Mouse (Mus musculus) intestine, postnatal 0 days (tissue): ENCODE measurements around the gene Arpp19. TPM values are rescaled to one million over a fixed set of nuclear protein-coding genes. Genes with fewer than 3 reads are reported as not detected.

ENCODE experiments used
- ATAC-seq: fragments of 200-750 bp; cut with Nextera tagmentation; 2 replicates; pipeline ENCODE4 v1.8.0; 2017; ENCODE audit warnings: mild to moderate bottlenecking, moderate TSS enrichment, moderate library complexity
- H3K27ac ChIP-seq: fragments of 300-500 bp; sonication (generic); 2 replicates; pipeline ENCODE4 v1.5.1; 2014; ENCODE audit warnings: mild to moderate bottlenecking, low read depth, low read length, moderate library complexity
- H3K27me3 ChIP-seq: fragments of 300-500 bp; sonication (generic); replicated peaks from 2 replicates; pipeline ENCODE4 v1.6.1; 2014; ENCODE audit warnings: low read length, mixed read lengths; ENCODE audit not compliant: control insufficient read depth, insufficient read depth
- H3K36me3 ChIP-seq: fragments of 300-500 bp; sonication (generic); 2 replicates; pipeline ENCODE4 v1.6.1; 2014; ENCODE audit warnings: mild to moderate bottlenecking, moderate library complexity; ENCODE audit not compliant: control insufficient read depth, insufficient read depth
- H3K4me1 ChIP-seq: fragments of 300-500 bp; sonication (generic); replicated peaks from 2 replicates; pipeline ENCODE4 v1.6.1; 2014; ENCODE audit warnings: antibody characterized with exemption, low read length, mixed read lengths; ENCODE audit not compliant: control insufficient read depth, insufficient read depth
- H3K4me2 ChIP-seq: fragments of 300-500 bp; sonication (generic); replicated peaks from 2 replicates; pipeline ENCODE4 v1.6.1; 2014; ENCODE audit warnings: low read depth, mild to moderate bottlenecking, moderate library complexity
- H3K4me3 ChIP-seq: fragments of 300-500 bp; sonication (generic); 2 replicates; pipeline ENCODE4 v1.5.1; 2014; ENCODE audit warnings: low read depth, low read length
- H3K9ac ChIP-seq: fragments of 300-500 bp; sonication (generic); 2 replicates; pipeline ENCODE4 v1.6.1; 2014; ENCODE audit warnings: mild to moderate bottlenecking, low read depth, low read length
- H3K9me3 ChIP-seq: fragments of 300-500 bp; sonication (generic); 2 replicates; pipeline ENCODE4 v1.6.1; 2016; ENCODE audit warnings: mixed run types; ENCODE audit not compliant: control insufficient read depth
- CTCF ChIP-seq: sonication (generic); IDR thresholded peaks from 2 replicates; pipeline ENCODE4 v1.5.1; 2016; ENCODE audit warnings: low read depth, mild to moderate bottlenecking, control low read depth, antibody characterized with exemption, moderate library complexity
- WGBS: fragments of 180-500 bp; shearing (Covaris S2); extraction: QIAGEN DNeasy Blood & Tissue Kit; methylation state at CpG from one replicate; pipeline ENCODE4 v1.1.7; 2014; 5-methylcytosine and 5-hydroxymethylcytosine counted together
- polyA plus RNA-seq: library from polyadenylated mRNA; unstranded; fragments of >200 nt; fragmentation: Nextera tagmentation; extraction: Ambion mirVana; gene quantifications from 2 replicates; pipeline ENCODE4 v1.2.1, GENCODE M21; 2015

The Arpp19 gene
- polyA plus RNA-seq, 1 experiment from 2014 or later = 383 TPM

DNA sequence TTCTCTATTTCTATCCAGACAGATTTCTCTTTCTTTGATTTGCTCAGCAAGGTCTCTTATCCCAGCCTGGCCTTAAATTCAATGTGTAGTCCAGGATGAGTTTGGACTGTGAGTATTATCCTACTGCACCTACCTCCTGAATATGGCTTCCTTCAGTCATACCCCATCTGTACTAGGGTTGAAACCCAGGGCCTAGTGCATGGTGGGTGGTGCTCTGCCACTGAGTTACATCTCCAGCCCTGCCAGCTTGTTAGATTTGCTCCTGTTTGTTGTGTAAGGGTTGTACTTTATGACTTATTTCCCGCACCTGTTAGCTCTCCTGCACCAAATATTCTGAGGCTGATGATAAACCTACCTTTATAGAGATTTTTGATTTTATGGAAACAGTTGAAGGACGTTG lies 5.8 kb downstream of the Arpp19 start:
- H3K36me3 ChIP-seq = peaks cover 7% of the 10 kb centered on the region; the same call in 1 of the 2 replicates
- no peaks in the 10 kb centered on the region for H3K27me3 ChIP-seq
- no peaks in the 10 kb centered on the region for H3K9me3 ChIP-seq
- H3K4me1 ChIP-seq = no peaks in the 10 kb centered on the region
- no peak for TF ChIP-seq CTCF
- no peak for ATAC-seq
- no peak overlapping the region for H3K4me3 ChIP-seq
- no peak overlapping the region for H3K9ac ChIP-seq
- 82% methylated on average over 2 of the region's 2 CpGs for WGBS
- no peak overlapping the region for H3K27ac ChIP-seq
- no peak overlapping the region for H3K4me2 ChIP-seq

DNA sequence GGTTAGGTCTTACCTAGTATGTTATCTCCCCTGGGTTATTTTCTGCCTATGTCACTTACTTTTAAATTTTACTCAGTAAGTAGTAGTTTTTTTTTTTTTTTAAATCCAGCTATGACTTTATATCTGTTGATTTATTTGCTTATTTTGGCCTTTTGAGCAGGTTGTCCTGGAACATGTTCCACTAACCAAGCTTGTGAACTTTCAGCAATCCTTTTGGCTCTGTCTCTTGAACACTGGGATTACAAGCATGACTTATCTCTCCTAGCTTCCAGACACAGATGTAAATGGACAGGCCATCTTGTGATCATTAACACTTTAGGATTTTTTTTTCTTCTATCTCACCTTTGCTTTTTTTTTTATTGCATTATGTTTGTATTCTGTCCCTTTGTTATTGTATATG lies 9.7 kb downstream of the Arpp19 start:
- no peak overlapping the region for H3K27ac ChIP-seq
- H3K4me1 ChIP-seq = no peaks in the 10 kb centered on the region
- H3K36me3 ChIP-seq = peaks cover 7% of the 10 kb centered on the region; the same call in 1 of the 2 replicates
- H3K4me3 ChIP-seq = no peak overlapping the region
- H3K27me3 ChIP-seq = no peaks in the 10 kb centered on the region
- no peak overlapping the region for H3K9ac ChIP-seq
- no peak overlapping the region for H3K4me2 ChIP-seq
- H3K9me3 ChIP-seq = no peaks in the 10 kb centered on the region
- no peak for TF ChIP-seq CTCF
- no peak for ATAC-seq

DNA sequence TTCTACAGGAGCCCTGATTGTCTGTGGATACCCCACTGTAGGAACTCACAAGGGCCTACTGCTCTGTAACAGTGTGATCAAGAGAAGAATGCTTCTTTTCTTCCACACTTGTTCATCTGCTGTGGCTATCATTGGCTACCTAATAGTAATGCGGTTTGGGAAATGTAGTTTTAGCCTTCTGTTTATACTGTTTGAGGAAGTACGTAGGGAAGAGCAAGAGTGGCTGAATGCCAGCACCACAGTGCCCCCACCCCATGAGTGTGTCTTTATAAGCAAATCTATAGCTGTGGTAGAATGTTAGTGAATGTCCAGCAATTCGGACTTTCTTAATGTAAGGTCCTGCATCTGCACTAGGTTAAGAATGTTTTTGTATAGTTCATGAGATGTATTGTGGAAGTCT lies 11.7 kb downstream of the Arpp19 start:
- TF ChIP-seq CTCF = no peak
- H3K27ac ChIP-seq = no peak overlapping the region

DNA sequence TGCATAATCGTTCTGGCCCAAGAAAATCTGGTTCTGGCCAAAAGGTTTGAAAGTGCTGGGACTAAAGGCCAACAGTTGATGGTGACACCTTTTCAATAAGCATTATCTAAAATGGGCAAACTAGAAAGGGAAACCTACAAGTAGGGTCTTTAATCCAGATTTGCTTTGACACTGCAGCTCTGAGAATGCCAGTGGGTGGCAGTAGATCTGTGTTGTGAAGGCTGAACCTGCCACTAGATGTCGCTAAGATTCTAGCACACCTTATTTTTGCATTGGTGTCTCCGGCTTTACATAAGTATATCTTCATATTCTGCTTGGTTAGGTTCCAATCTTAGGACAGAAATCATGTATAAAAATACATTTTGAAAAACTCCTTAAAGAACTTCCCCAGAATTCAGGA lies 12.6 kb downstream of the Arpp19 start:
- ATAC-seq = no peak
- H3K36me3 ChIP-seq = peaks cover 6% of the 10 kb centered on the region; the same call in 1 of the 2 replicates
- no peaks in the 10 kb centered on the region for H3K9me3 ChIP-seq
- 20% methylated on average over 3 of the region's 3 CpGs for WGBS
- TF ChIP-seq CTCF = peak; percentile 96
- H3K4me3 ChIP-seq = no peak overlapping the region
- H3K27ac ChIP-seq = no peak overlapping the region
- no peak overlapping the region for H3K4me2 ChIP-seq
- H3K4me1 ChIP-seq = no peaks in the 10 kb centered on the region
- H3K27me3 ChIP-seq = no peaks in the 10 kb centered on the region
- H3K9ac ChIP-seq = no peak overlapping the region

More for the DNA sequence above, 11.7 kb downstream of the Arpp19 start:
- no peaks in the 10 kb centered on the region for H3K9me3 ChIP-seq
- no peak for ATAC-seq
- 60% methylated on average over 3 of the region's 3 CpGs for WGBS
- no peak overlapping the region for H3K9ac ChIP-seq
- H3K36me3 ChIP-seq = peaks cover 7% of the 10 kb centered on the region; the same call in 1 of the 2 replicates
- H3K4me3 ChIP-seq = no peak overlapping the region
- H3K4me2 ChIP-seq = no peak overlapping the region
- no peaks in the 10 kb centered on the region for H3K27me3 ChIP-seq
- no peaks in the 10 kb centered on the region for H3K4me1 ChIP-seq

DNA sequence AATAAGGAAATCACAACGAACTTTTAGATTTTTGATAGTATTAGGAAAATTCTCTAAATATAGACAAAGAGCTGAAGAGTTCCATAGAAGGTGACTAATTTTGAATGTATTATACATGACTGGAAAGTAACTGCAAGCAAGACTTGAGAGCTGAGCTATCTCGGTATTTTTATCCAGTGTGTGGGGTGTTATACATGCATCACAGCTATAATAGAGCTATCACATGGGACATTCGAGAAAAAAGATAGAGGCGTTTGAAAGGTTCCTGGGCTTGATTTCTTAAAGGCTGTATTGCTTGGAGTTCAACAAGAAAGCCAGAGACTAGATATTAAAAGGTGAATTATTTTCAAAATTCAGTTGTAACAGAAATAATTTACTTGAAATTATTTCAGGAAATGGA lies 14.4 kb downstream of the Arpp19 start:
- H3K9me3 ChIP-seq = no peaks in the 10 kb centered on the region
- no peaks in the 10 kb centered on the region for H3K4me1 ChIP-seq
- no peak overlapping the region for H3K9ac ChIP-seq
- ATAC-seq = no peak
- peaks cover 4% of the 10 kb centered on the region for H3K36me3 ChIP-seq
- H3K4me2 ChIP-seq = no peak overlapping the region
- no peak overlapping the region for H3K27ac ChIP-seq
- WGBS = 83% methylated on average over 4 of the region's 4 CpGs
- no peak for TF ChIP-seq CTCF
- no peaks in the 10 kb centered on the region for H3K27me3 ChIP-seq
- H3K4me3 ChIP-seq = no peak overlapping the region

DNA sequence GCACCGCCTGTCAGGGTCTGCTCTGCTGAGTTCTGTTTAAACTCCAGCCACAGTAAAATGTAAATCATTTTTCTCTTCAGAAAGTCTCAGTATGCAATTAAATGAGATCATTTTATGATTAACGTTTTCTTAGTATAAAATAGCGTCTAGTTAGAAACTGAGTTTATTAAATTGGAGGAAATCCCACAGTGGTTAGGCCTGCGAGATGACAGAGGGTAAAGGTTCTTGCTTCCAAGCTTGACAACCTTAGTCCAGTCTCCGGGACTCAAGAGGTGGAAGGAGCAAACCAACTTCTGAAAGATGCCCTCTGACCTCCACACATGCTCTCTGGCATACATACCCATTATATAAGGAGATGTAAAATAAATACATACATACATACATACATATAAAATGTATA lies 17.6 kb downstream of the Arpp19 start:
- 76% methylated on average over 5 of the region's 5 CpGs for WGBS
- no peaks in the 10 kb centered on the region for H3K9me3 ChIP-seq
- TF ChIP-seq CTCF = no peak
- no peak overlapping the region for H3K27ac ChIP-seq
- H3K4me1 ChIP-seq = no peaks in the 10 kb centered on the region
- H3K9ac ChIP-seq = no peak overlapping the region
- H3K36me3 ChIP-seq = peaks cover 33% of the 10 kb centered on the region
- no peaks in the 10 kb centered on the region for H3K27me3 ChIP-seq
- no peak for ATAC-seq
- H3K4me3 ChIP-seq = no peak overlapping the region
- no peak overlapping the region for H3K4me2 ChIP-seq
